Mouse (Mus musculus): ENCODE results near the gene Trim71. TPM values are rescaled to one million over a fixed set of nuclear protein-coding genes. Genes with fewer than 3 reads are reported as not detected.

Gene Trim71
- polyA plus RNA-seq, 1 experiment from 2014 or later: 0.31 TPM

GRCm38 (mm10) chr9:114533848-114534247 lies 30.3 kb downstream of the Trim71 start:
- H3K9me3 ChIP-seq (ENCODE audit: control insufficient read depth, low read length): no peaks in the 10 kb centered on the region
- 0 out of 2 replicates have a peak, but pooled peaks cover 6% of the 10 kb centered on the region for H3K4me1 ChIP-seq (replicated peaks; ENCODE audit: control insufficient read depth, insufficient read depth, low read length)
- no peak overlapping the region for H3K27ac ChIP-seq
- no peak overlapping the region for H3K4me3 ChIP-seq (replicated peaks; ENCODE audit: low read length)
- 81% methylated on average over 4 of the region's 4 CpGs for WGBS
- ATAC-seq (ENCODE audit: low FRiP score) (no peak), DNase-seq (ENCODE audit: low spot score) (no peak)
- H3K4me2 ChIP-seq (replicated peaks): no peak overlapping the region
- no peaks in the 10 kb centered on the region for H3K27me3 ChIP-seq (ENCODE audit: control insufficient read depth, insufficient read depth, low read length)
- H3K9ac ChIP-seq: no peak overlapping the region
- H3K36me3 ChIP-seq (replicated peaks; ENCODE audit: control insufficient read depth, insufficient read depth): no peaks in the 10 kb centered on the region

GRCm38 (mm10) chr9:114531276-114531675 lies 32.9 kb downstream of the Trim71 start:
- Histone ChIP-seq H3K9me3 (ENCODE audit: control insufficient read depth, low read length) (no peaks in the 10 kb centered on the region), H3K27me3 (ENCODE audit: control insufficient read depth, insufficient read depth, low read length) (no peaks in the 10 kb centered on the region), H3K27ac (no peak overlapping the region), H3K36me3 (replicated peaks; ENCODE audit: control insufficient read depth, insufficient read depth) (no peaks in the 10 kb centered on the region), H3K4me2 (replicated peaks) (no peak overlapping the region), H3K4me3 (replicated peaks; ENCODE audit: low read length) (no peak overlapping the region), H3K9ac (no peak overlapping the region), H3K4me1 (replicated peaks; ENCODE audit: control insufficient read depth, insufficient read depth, low read length) (peaks cover 17% of the 10 kb centered on the region)
- DNase-seq (ENCODE audit: low spot score) (no peak), ATAC-seq (ENCODE audit: low FRiP score) (no peak)
- 21% methylated on average over 11 of the region's 11 CpGs for WGBS

GRCm38 (mm10) chr9:114528680-114529048 lies 35.5 kb downstream of the Trim71 start:
- Histone ChIP-seq H3K4me2 (replicated peaks) (no peak overlapping the region), H3K36me3 (replicated peaks; ENCODE audit: control insufficient read depth, insufficient read depth) (no peaks in the 10 kb centered on the region), H3K27ac (no peak overlapping the region), H3K9ac (no peak overlapping the region), H3K4me3 (replicated peaks; ENCODE audit: low read length) (no peak overlapping the region), H3K4me1 (replicated peaks; ENCODE audit: control insufficient read depth, insufficient read depth, low read length) (peaks cover 24% of the 10 kb centered on the region), H3K9me3 (ENCODE audit: control insufficient read depth, low read length) (no peaks in the 10 kb centered on the region), H3K27me3 (ENCODE audit: control insufficient read depth, insufficient read depth, low read length) (no peaks in the 10 kb centered on the region)
- DNase-seq (ENCODE audit: low spot score): no peak
- no peak for ATAC-seq (ENCODE audit: low FRiP score)
- 35% methylated on average over 9 of the region's 9 CpGs for WGBS

- H3K4me2 ChIP-seq (replicated peaks): 0 out of 2 replicates have a peak overlapping the region, but pooled peaks have one; percentile 15
- no peaks in the 10 kb centered on the region for H3K9me3 ChIP-seq (ENCODE audit: control insufficient read depth, low read length)
- DNase-seq (ENCODE audit: low spot score): no peak
- peak; percentile 23; the same call in 1 of the 2 replicates for ATAC-seq (ENCODE audit: low FRiP score)
- H3K36me3 ChIP-seq (replicated peaks; ENCODE audit: control insufficient read depth, insufficient read depth): no peaks in the 10 kb centered on the region
- H3K4me3 ChIP-seq (replicated peaks; ENCODE audit: low read length): no peak overlapping the region
- H3K9ac ChIP-seq: no peak overlapping the region
- 9% methylated on average over 17 of the region's 17 CpGs for WGBS
- H3K27ac ChIP-seq: no peak overlapping the region
- H3K27me3 ChIP-seq (ENCODE audit: control insufficient read depth, insufficient read depth, low read length): no peaks in the 10 kb centered on the region
- peaks cover 24% of the 10 kb centered on the region for H3K4me1 ChIP-seq (replicated peaks; ENCODE audit: control insufficient read depth, insufficient read depth, low read length)
Observed at GRCm38 (mm10) chr9:114527992-114528679, 36.0 kb downstream of the Trim71 start.

GRCm38 (mm10) chr9:114527085-114527484 lies 37.1 kb downstream of the Trim71 start:
- no peak overlapping the region for H3K9ac ChIP-seq
- H3K9me3 ChIP-seq (ENCODE audit: control insufficient read depth, low read length): no peaks in the 10 kb centered on the region
- 2% methylated on average over 16 of the region's 16 CpGs for WGBS
- no peak overlapping the region for H3K27ac ChIP-seq
- ATAC-seq (ENCODE audit: low FRiP score) (peak; percentile 41; the same call in 1 of the 2 replicates), DNase-seq (ENCODE audit: low spot score) (peak; percentile 41)
- H3K36me3 ChIP-seq (replicated peaks; ENCODE audit: control insufficient read depth, insufficient read depth): no peaks in the 10 kb centered on the region
- H3K4me2 ChIP-seq (replicated peaks): peak overlapping the region; percentile 29
- H3K4me3 ChIP-seq (replicated peaks; ENCODE audit: low read length): no peak overlapping the region
- peaks cover 24% of the 10 kb centered on the region for H3K4me1 ChIP-seq (replicated peaks; ENCODE audit: control insufficient read depth, insufficient read depth, low read length)
- H3K27me3 ChIP-seq (ENCODE audit: control insufficient read depth, insufficient read depth, low read length): no peaks in the 10 kb centered on the region

- H3K4me1 ChIP-seq (replicated peaks; ENCODE audit: control insufficient read depth, insufficient read depth, low read length): peaks cover 24% of the 10 kb centered on the region
- H3K9me3 ChIP-seq (ENCODE audit: control insufficient read depth, low read length): no peaks in the 10 kb centered on the region
- ATAC-seq (ENCODE audit: low FRiP score): no peak
- DNase-seq (ENCODE audit: low spot score): no peak
- no peak overlapping the region for H3K9ac ChIP-seq
- WGBS: 11% methylated on average over 8 of the region's 8 CpGs
- H3K4me2 ChIP-seq (replicated peaks): peak overlapping the region; percentile 6; the same call in 1 of the 2 replicates
- H3K27me3 ChIP-seq (ENCODE audit: control insufficient read depth, insufficient read depth, low read length): no peaks in the 10 kb centered on the region
- H3K27ac ChIP-seq: no peak overlapping the region
- H3K36me3 ChIP-seq (replicated peaks; ENCODE audit: control insufficient read depth, insufficient read depth): no peaks in the 10 kb centered on the region
- H3K4me3 ChIP-seq (replicated peaks; ENCODE audit: low read length): no peak overlapping the region
Observed at GRCm38 (mm10) chr9:114526581-114526980, 37.6 kb downstream of the Trim71 start.

GRCm38 (mm10) chr9:114525891-114526290 lies 38.3 kb downstream of the Trim71 start:
- Histone ChIP-seq H3K4me1 (replicated peaks; ENCODE audit: control insufficient read depth, insufficient read depth, low read length) (peaks cover 18% of the 10 kb centered on the region), H3K27ac (no peak overlapping the region), H3K36me3 (replicated peaks; ENCODE audit: control insufficient read depth, insufficient read depth) (no peaks in the 10 kb centered on the region), H3K4me3 (replicated peaks; ENCODE audit: low read length) (no peak overlapping the region), H3K27me3 (ENCODE audit: control insufficient read depth, insufficient read depth, low read length) (no peaks in the 10 kb centered on the region), H3K9me3 (ENCODE audit: control insufficient read depth, low read length) (no peaks in the 10 kb centered on the region), H3K4me2 (replicated peaks) (peak overlapping the region; percentile 12; the same call in 1 of the 2 replicates), H3K9ac (no peak overlapping the region)
- ATAC-seq (ENCODE audit: low FRiP score) (no peak), DNase-seq (ENCODE audit: low spot score) (no peak)
- WGBS: 6% methylated on average over 8 of the region's 8 CpGs

- Histone ChIP-seq H3K36me3 (replicated peaks; ENCODE audit: control insufficient read depth, insufficient read depth) (no peaks in the 10 kb centered on the region), H3K9me3 (ENCODE audit: control insufficient read depth, low read length) (no peaks in the 10 kb centered on the region), H3K9ac (no peak overlapping the region), H3K27me3 (ENCODE audit: control insufficient read depth, insufficient read depth, low read length) (no peaks in the 10 kb centered on the region), H3K4me1 (replicated peaks; ENCODE audit: control insufficient read depth, insufficient read depth, low read length) (peaks cover 18% of the 10 kb centered on the region), H3K4me2 (replicated peaks) (no peak overlapping the region), H3K27ac (no peak overlapping the region), H3K4me3 (replicated peaks; ENCODE audit: low read length) (no peak overlapping the region)
- DNase-seq (ENCODE audit: low spot score) (no peak), ATAC-seq (ENCODE audit: low FRiP score) (no peak)
- 95% methylated on average over 13 of the region's 15 CpGs for WGBS
Observed at GRCm38 (mm10) chr9:114525073-114525633, 39.0 kb downstream of the Trim71 start.

- no peaks in the 10 kb centered on the region for H3K27me3 ChIP-seq (ENCODE audit: control insufficient read depth, insufficient read depth, low read length)
- no peak overlapping the region for H3K9ac ChIP-seq
- no peak for ATAC-seq (ENCODE audit: low FRiP score)
- no peaks in the 10 kb centered on the region for H3K9me3 ChIP-seq (ENCODE audit: control insufficient read depth, low read length)
- H3K27ac ChIP-seq: no peak overlapping the region
- no peak overlapping the region for H3K4me3 ChIP-seq (replicated peaks; ENCODE audit: low read length)
- H3K36me3 ChIP-seq (replicated peaks; ENCODE audit: control insufficient read depth, insufficient read depth): no peaks in the 10 kb centered on the region
- no peak overlapping the region for H3K4me2 ChIP-seq (replicated peaks)
- WGBS: 91% methylated on average over 9 of the region's 9 CpGs
- no peak for DNase-seq (ENCODE audit: low spot score)
- peaks cover 16% of the 10 kb centered on the region for H3K4me1 ChIP-seq (replicated peaks; ENCODE audit: control insufficient read depth, insufficient read depth, low read length)
Observed at GRCm38 (mm10) chr9:114522501-114522900, 41.7 kb downstream of the Trim71 start.
